Mouse (Mus musculus): ENCODE data around the gene BC051019. TPM values are rescaled to one million over a fixed set of nuclear protein-coding genes. Genes with fewer than 3 reads are reported as not detected.

The BC051019 gene
- polyA plus RNA-seq, 1 experiment from 2014 or later: 0.14 TPM

- no peak overlapping the region for H3K4me3 ChIP-seq (replicated peaks)
- WGBS: 81% methylated on average over 1 of the region's 1 CpGs
- no peak overlapping the region for H3K9ac ChIP-seq
- H3K36me3 ChIP-seq: peaks cover 12% of the 10 kb centered on the region; the same call in 1 of the 2 replicates
- H3K4me1 ChIP-seq (replicated peaks): no peaks in the 10 kb centered on the region
- H3K27ac ChIP-seq: no peak overlapping the region
- H3K27me3 ChIP-seq (replicated peaks): no peaks in the 10 kb centered on the region
- no peak for ATAC-seq
- no peaks in the 10 kb centered on the region; the same call in 1 of the 2 replicates for H3K9me3 ChIP-seq
- no peak overlapping the region for H3K4me2 ChIP-seq (replicated peaks)
Observed at GRCm38 (mm10) chr7:109741060-109741459, 17.4 kb upstream of the BC051019 start.

- H3K9ac ChIP-seq: no peak overlapping the region
- no peaks in the 10 kb centered on the region; the same call in 1 of the 2 replicates for H3K9me3 ChIP-seq
- H3K4me3 ChIP-seq (replicated peaks): no peak overlapping the region
- H3K27me3 ChIP-seq (replicated peaks): no peaks in the 10 kb centered on the region
- H3K36me3 ChIP-seq: 0 out of 2 replicates have a peak, but pooled peaks cover 10% of the 10 kb centered on the region
- H3K4me1 ChIP-seq (replicated peaks): no peaks in the 10 kb centered on the region
- no peak overlapping the region for H3K4me2 ChIP-seq (replicated peaks)
- WGBS: 48% methylated on average over 5 of the region's 5 CpGs
- H3K27ac ChIP-seq: no peak overlapping the region
- ATAC-seq: peak; percentile 82
Observed at GRCm38 (mm10) chr7:109739822-109740370, 16.2 kb upstream of the BC051019 start.

- no peak overlapping the region for H3K4me2 ChIP-seq (replicated peaks)
- no peaks in the 10 kb centered on the region for H3K9me3 ChIP-seq
- H3K27ac ChIP-seq: no peak overlapping the region
- no peak overlapping the region for H3K4me3 ChIP-seq (replicated peaks)
- WGBS: 68% methylated on average over 4 of the region's 4 CpGs
- H3K36me3 ChIP-seq: 0 out of 2 replicates have a peak, but pooled peaks cover 3% of the 10 kb centered on the region
- no peak overlapping the region for H3K9ac ChIP-seq
- no peak for ATAC-seq
- no peaks in the 10 kb centered on the region for H3K27me3 ChIP-seq (replicated peaks)
- H3K4me1 ChIP-seq (replicated peaks): no peaks in the 10 kb centered on the region
Observed at GRCm38 (mm10) chr7:109734806-109735205, 11.2 kb upstream of the BC051019 start.

GRCm38 (mm10) chr7:109731626-109732025, 8.0 kb upstream of the BC051019 start, which contains the start of gene Ascl3:
TSS of gene Ascl3 (minus strand) at chr7:109731726.
- no peak within 1 kb of the TSS for H3K27ac ChIP-seq
- 87% methylated on average over 5 of the region's 5 CpGs for WGBS

GRCm38 (mm10) chr7:109723114-109723513, 536 bp downstream of the BC051019 start:
- WGBS: 86% methylated on average over 8 of the region's 8 CpGs
- H3K9ac ChIP-seq: no peak overlapping the region
- no peaks in the 10 kb centered on the region for H3K36me3 ChIP-seq
- H3K4me1 ChIP-seq (replicated peaks): no peaks in the 10 kb centered on the region
- no peak overlapping the region for H3K4me3 ChIP-seq (replicated peaks)
- no peak overlapping the region for H3K4me2 ChIP-seq (replicated peaks)
- no peaks in the 10 kb centered on the region for H3K9me3 ChIP-seq
- peak; percentile 45; the same call in 1 of the 2 replicates for ATAC-seq
- no peaks in the 10 kb centered on the region for H3K27me3 ChIP-seq (replicated peaks)
- no peak overlapping the region for H3K27ac ChIP-seq

More at GRCm38 (mm10) chr7:109731626-109732025, 8.0 kb upstream of the BC051019 start, which contains the start of gene Ascl3:
- H3K27me3 ChIP-seq (replicated peaks): no peaks in the 10 kb centered on the region
- H3K4me2 ChIP-seq (replicated peaks): no peak within 1 kb of the TSS
- 0 out of 2 replicates have a peak, but pooled peaks cover 3% of the 10 kb centered on the region for H3K36me3 ChIP-seq
- peaks cover 4% of the 10 kb centered on the region for H3K4me1 ChIP-seq (replicated peaks)
- no peak for ATAC-seq
- H3K4me3 ChIP-seq (replicated peaks): no peak within 1 kb of the TSS
- no peaks in the 10 kb centered on the region for H3K9me3 ChIP-seq
- no peak within 1 kb of the TSS for H3K9ac ChIP-seq

GRCm38 (mm10) chr7:109722618-109723017, 1.0 kb downstream of the BC051019 start:
- no peak overlapping the region for H3K4me3 ChIP-seq (replicated peaks)
- no peaks in the 10 kb centered on the region for H3K36me3 ChIP-seq
- H3K4me2 ChIP-seq (replicated peaks): no peak overlapping the region
- H3K9me3 ChIP-seq: no peaks in the 10 kb centered on the region
- no peak overlapping the region for H3K27ac ChIP-seq
- no peak for ATAC-seq
- WGBS: 95% methylated on average over 2 of the region's 2 CpGs
- H3K9ac ChIP-seq: no peak overlapping the region
- no peaks in the 10 kb centered on the region for H3K27me3 ChIP-seq (replicated peaks)
- H3K4me1 ChIP-seq (replicated peaks): no peaks in the 10 kb centered on the region

- H3K9me3 ChIP-seq: no peaks in the 10 kb centered on the region
- H3K27me3 ChIP-seq (replicated peaks): no peaks in the 10 kb centered on the region
- no peaks in the 10 kb centered on the region for H3K4me1 ChIP-seq (replicated peaks)
- H3K36me3 ChIP-seq: no peaks in the 10 kb centered on the region
- no peak overlapping the region for H3K4me2 ChIP-seq (replicated peaks)
- H3K4me3 ChIP-seq (replicated peaks): no peak overlapping the region
- ATAC-seq: no peak
- WGBS: 64% methylated on average over 9 of the region's 9 CpGs
- no peak overlapping the region for H3K9ac ChIP-seq
- H3K27ac ChIP-seq: no peak overlapping the region
Observed at GRCm38 (mm10) chr7:109719286-109719685, 4.4 kb downstream of the BC051019 start.

- Histone ChIP-seq H3K9ac (no peak overlapping the region), H3K4me3 (replicated peaks) (no peak overlapping the region), H3K27me3 (replicated peaks) (no peaks in the 10 kb centered on the region), H3K4me2 (replicated peaks) (no peak overlapping the region), H3K4me1 (replicated peaks) (0 out of 2 replicates have a peak, but pooled peaks cover 3% of the 10 kb centered on the region), H3K27ac (no peak overlapping the region), H3K36me3 (no peaks in the 10 kb centered on the region; the same call in 1 of the 2 replicates), H3K9me3 (no peaks in the 10 kb centered on the region)
- WGBS: 91% methylated on average over 2 of the region's 2 CpGs
- no peak for ATAC-seq
Observed at GRCm38 (mm10) chr7:109713434-109713982, 10.1 kb downstream of the BC051019 start.

GRCm38 (mm10) chr7:109712198-109712597, 11.5 kb downstream of the BC051019 start:
- Histone ChIP-seq H3K9ac (no peak overlapping the region), H3K4me1 (replicated peaks) (0 out of 2 replicates have a peak, but pooled peaks cover 3% of the 10 kb centered on the region), H3K27me3 (replicated peaks) (no peaks in the 10 kb centered on the region), H3K9me3 (no peaks in the 10 kb centered on the region), H3K36me3 (no peaks in the 10 kb centered on the region; the same call in 1 of the 2 replicates), H3K27ac (no peak overlapping the region), H3K4me2 (replicated peaks) (no peak overlapping the region), H3K4me3 (replicated peaks) (no peak overlapping the region)
- WGBS: 89% methylated on average over 7 of the region's 7 CpGs
- no peak for ATAC-seq

- Histone ChIP-seq H3K27me3 (replicated peaks) (no peaks in the 10 kb centered on the region), H3K4me1 (replicated peaks) (0 out of 2 replicates have a peak, but pooled peaks cover 3% of the 10 kb centered on the region), H3K27ac (no peak overlapping the region), H3K4me3 (replicated peaks) (no peak overlapping the region), H3K9me3 (no peaks in the 10 kb centered on the region), H3K36me3 (no peaks in the 10 kb centered on the region; the same call in 1 of the 2 replicates), H3K9ac (no peak overlapping the region), H3K4me2 (replicated peaks) (no peak overlapping the region)
- WGBS: 36% methylated on average over 1 of the region's 1 CpGs
- ATAC-seq: no peak
Observed at GRCm38 (mm10) chr7:109710069-109710468, 13.6 kb downstream of the BC051019 start.

GRCm38 (mm10) chr7:109708961-109709382, 14.7 kb downstream of the BC051019 start:
- Histone ChIP-seq H3K9ac (no peak overlapping the region), H3K27me3 (replicated peaks) (no peaks in the 10 kb centered on the region), H3K4me1 (replicated peaks) (0 out of 2 replicates have a peak, but pooled peaks cover 3% of the 10 kb centered on the region), H3K4me2 (replicated peaks) (no peak overlapping the region), H3K27ac (peak overlapping the region; percentile 38), H3K4me3 (replicated peaks) (no peak overlapping the region), H3K36me3 (no peaks in the 10 kb centered on the region; the same call in 1 of the 2 replicates), H3K9me3 (no peaks in the 10 kb centered on the region)
- peak; percentile 52; the same call in 1 of the 2 replicates for ATAC-seq
- WGBS: 21% methylated on average over 3 of the region's 3 CpGs

- no peaks in the 10 kb centered on the region for H3K27me3 ChIP-seq (replicated peaks)
- H3K36me3 ChIP-seq: no peaks in the 10 kb centered on the region
- no peak overlapping the region for H3K4me3 ChIP-seq (replicated peaks)
- no peaks in the 10 kb centered on the region for H3K9me3 ChIP-seq
- H3K27ac ChIP-seq: no peak overlapping the region
- no peak for ATAC-seq
- 31% methylated on average over 4 of the region's 4 CpGs for whole genome bisulfite sequencing
- no peak overlapping the region for H3K9ac ChIP-seq
- H3K4me1 ChIP-seq (replicated peaks): peaks cover 6% of the 10 kb centered on the region; the same call in 1 of the 2 replicates
- H3K4me2 ChIP-seq (replicated peaks): no peak overlapping the region
Observed at GRCm38 (mm10) chr7:109707023-109707785, 16.4 kb downstream of the BC051019 start.
